Mouse (Mus musculus) erythroblast, embryonic 14.5 days (primary cell): ENCODE data around the gene Lmo4.

Experiments used
- GATA1 ChIP-seq: IDR thresholded peaks from 2 replicates; pipeline ENCODE4 v1.6.1; 2012; ENCODE audit warnings: low read length, inconsistent platforms, mixed read lengths
- TAL1 ChIP-seq: IDR thresholded peaks from 3 replicates; pipeline ENCODE4 v1.6.1; 2012; ENCODE audit warnings: low read length, inconsistent platforms, mixed read lengths

DNA sequence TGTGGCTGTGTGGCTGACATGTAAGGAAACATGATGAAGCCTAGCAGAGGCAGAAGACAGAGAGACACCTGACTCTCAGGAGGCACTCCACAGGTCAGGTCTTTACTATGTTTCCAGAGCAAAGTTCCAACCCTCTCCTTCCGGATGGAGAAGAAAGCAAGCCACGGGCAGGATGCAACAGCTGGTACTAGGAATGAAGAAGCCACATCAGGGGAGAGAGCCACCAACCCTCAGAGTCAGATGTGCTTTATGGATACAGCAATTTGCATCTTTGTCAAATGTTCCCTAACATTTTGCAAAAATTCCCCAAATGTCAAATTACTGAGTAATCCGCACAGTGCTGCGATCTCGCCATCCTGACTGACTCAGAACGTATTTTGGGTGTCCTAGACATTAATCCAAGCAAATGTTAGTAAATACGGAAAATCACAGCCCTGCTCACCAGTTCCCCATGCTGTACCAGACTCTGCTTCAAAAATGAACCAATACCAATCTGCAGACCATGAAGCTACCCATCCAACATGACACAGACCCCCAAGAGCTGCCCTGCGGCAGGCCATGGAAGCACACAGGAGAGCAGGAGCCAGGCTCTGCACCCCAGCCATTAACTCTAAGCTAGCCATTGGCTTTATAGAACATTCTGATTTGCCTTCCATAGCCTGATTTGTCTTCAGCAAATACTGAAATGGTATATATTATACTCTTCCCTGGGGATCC, 38.4 kb downstream of the Lmo4 start:
- TF ChIP-seq GATA1 (no peak), TAL1 (no peak)
